Mouse (Mus musculus): ENCODE measurements around the gene Capza2. TPM values are rescaled to one million over a fixed set of nuclear protein-coding genes. Genes with fewer than 3 reads are reported as not detected.

Gene Capza2
- total RNA-seq (2021) = 100 to 1,000 TPM; 164 to 173 TPM

DNA sequence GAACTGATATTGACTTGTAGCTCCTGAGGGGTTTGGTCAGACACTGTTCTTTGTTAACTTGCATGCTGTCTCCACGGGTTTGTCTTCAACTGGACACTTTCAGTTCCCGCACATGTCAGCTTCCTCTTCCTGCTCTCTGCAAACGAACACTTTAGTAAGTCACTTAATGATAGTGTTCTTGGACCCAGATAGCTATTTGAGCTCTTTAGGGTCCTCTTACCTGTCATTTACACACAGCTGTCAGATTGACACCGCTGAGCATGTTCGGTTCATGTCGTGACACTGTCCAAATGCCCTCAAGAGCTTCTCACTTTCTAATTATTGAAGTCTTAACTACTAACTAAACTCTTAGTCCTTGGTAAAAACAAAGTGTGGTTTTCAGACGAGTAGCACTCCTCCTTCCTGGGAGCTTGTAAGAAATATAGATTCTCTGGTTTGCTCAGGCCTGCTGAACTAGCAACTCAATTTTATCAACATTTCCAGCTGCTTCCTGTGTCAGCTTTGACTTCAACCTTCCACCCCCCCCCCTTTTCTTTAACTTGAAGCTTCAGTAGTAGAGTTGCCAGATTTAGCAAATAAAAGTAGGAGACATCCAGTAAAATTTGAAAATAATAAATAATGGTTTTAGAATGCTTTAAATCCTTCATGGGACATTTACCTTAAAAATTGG is at the start of gene Capza2:
Gene Capza2, plus strand, starts transcription at position 620 of the 670 bp plus-strand sequence.
- peak in 1 of 2 experiments; percentile 19 for DNase-seq
- intact Hi-C loops (cut with DNase I) = loop anchor here (5.0 kb wide), 1 partner anchor 57 kb away; the partner anchor contains the start of gene St7

DNA sequence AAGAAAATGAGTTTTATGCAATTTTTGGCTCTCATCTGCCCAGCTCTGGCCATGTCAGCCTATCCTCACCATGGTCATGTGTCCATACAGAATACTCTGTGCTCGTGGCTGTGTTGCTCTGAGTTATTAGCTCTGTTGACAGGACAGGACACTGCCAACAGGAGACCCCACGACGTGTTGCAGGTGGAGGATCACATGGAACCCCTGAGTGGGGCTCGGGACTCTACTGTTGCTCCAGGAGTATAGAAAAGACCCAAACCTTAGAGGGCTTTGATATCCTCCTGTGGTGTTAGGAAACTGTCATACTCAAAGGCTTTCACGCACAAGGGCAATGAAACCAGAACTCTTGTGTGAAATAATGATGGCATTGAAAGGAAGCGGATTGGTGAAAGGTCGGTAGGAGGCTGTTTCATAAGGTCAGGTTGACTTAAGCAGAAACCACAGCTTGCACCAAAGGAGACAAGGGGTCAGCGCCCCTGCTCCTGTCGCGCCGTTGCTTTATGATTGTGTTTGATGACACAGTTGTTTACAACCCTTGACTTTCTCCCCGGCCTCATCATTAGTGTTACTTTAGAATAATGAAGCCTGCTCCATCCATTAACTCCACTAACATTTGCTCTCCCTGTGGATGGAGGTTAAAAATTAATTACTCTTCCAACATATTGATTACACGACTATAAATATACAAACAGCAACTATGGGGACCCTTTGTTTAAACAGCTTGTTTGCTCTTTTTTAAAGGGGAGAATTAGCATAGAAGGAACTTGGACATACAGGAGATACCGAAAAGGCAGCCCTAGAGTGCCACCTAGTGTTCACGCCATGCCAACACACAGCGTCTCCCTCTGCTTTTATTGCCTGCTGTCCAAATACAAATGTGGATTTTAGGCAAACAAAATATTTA is 46.7 kb upstream of the Capza2 start:
- DNase-seq = peak; percentile 83 to 88
- intact Hi-C loops (cut with DNase I) = loop anchor here (1.0 to 5.0 kb wide), 4 partner anchors 125 to 562 kb away; no protein-coding TSS in a partner anchor

DNA sequence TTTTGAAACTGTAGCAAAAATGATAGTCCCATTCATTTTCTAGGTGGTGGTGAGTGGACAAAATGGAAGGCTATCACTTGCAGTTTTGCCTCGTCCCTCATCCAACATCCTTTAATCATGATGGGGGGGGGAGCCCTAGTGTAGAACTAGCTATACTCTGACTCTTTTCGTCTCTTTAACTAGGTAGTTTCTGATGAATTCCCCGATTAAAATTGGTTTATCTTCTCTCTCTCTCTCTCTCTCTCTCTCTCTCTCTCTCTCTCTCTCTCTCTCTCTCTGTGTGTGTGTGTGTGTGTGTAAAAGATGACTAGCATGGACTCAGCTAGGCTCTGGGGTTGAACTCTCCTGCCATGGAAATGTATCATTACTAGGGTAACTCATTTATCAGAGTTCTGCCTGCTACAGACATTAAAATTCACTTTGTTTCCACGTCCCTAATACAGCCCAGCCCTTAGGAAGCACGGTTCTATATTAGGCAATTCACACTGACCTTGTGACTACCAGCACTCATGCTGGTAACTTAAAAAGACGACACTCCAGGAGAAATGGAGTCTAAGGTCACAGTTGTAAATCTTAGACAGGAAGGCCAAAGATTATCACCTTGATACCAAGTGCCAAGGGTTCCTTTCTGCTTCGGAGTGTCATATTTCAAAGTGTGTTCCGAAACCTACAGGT is 45.9 kb upstream of the Capza2 start:
- intact Hi-C loops (cut with DNase I) = loop anchor here (1.0 to 5.0 kb wide), 4 partner anchors 126 to 563 kb away; no protein-coding TSS in a partner anchor

DNA sequence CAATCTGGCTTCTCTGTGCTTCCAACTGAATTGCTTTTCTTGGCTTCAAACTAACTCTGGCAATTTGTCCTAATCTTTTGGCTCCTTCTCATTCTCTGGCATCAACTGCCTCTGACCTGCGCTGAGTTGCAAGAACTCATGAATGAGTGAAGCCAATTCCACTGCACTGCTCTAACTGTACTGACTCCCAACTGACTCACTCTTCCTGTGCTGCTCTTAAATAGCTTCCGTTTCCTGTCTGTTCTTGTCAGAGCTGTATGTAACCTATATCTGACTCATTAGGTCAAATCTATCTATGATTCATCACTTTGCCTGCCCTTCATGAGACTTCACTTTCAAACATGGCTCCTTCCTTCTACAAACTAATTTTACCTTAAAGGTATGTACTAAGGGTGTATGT is 42.1 kb upstream of the Capza2 start:
- no peak for DNase-seq
- intact Hi-C loops (cut with DNase I) = no loop called here

More for the DNA sequence above, 45.9 kb upstream of the Capza2 start:
- DNase-seq = no peak

DNA sequence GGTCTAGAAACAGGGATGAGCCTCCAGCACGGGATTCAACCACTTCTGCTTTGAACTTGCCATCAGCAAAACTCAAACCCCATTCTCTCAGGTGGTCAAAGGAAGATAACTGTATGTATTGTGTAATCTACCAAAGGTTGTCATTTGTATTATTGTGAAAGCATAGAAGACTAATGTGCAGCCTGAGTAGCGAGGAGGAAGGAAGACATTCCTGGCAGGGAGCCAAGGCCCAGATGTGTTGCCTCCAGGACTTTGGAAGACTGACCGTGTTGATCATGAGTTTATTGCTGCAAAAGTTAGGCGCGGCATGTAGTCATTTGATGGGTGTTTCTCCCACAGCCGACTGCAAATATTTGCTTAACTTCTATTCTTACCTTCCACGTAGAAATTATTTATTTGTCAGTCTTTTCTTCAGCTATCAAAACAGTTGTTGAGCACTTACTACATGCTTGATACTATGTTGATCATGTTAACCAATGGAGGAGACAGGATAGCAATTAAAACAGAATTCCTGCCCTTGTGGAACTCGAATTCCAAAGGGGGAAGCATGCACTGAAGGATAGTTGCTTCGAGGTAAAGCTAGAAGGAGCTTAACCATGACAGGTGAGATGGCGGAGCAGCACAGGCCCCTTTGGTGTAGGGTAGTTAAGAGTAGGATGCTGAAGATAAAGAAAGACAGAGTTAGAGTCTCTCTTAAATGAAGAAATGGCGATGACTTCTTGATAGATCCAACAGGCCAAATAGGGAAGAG is 40.1 kb upstream of the Capza2 start:
- intact Hi-C loops (cut with DNase I) = no loop called here
- peak; percentile 18 to 34 for DNase-seq

DNA sequence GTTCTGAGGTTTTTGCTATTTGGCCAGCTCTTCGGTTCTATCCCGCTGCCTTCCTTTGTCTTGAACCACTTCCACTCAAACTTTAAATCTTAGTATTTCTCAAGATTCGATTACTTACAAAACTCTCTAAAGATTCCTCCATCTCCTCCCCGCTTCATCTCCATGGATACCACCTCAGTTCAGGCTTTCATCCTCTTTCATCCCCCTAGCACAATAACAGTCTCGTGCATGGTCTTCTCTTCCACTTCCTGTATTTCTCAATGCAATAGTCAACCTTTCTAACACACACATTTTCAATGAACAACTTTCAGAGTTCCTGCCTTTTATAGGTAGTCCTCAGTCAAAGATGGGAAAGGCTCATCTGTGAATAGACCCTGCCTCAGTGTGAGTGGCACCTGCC is 36.7 kb upstream of the Capza2 start:
- intact Hi-C loops (cut with DNase I) = no loop called here
- no peak for DNase-seq

DNA sequence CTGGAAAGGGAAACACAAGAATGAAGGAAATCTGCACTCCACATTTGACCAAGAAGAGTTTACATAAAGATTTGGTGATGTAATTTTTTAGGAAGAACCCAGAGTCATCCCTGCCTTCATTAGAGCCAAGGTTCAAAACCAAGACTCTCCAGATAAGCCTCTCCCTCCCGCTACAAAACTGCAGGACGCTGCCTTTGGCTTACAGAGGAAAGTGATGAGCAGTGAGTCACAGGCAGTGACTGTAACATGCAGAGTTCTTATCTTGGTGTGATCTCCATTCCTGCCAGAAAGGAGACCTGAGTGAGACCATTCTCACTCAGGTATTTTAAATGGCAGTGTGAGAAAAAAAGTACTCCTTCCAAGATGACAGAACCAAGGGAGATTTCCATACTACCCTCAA is 34.5 kb upstream of the Capza2 start:
- no peak for DNase-seq
- intact Hi-C loops (cut with DNase I) = no loop called here

DNA sequence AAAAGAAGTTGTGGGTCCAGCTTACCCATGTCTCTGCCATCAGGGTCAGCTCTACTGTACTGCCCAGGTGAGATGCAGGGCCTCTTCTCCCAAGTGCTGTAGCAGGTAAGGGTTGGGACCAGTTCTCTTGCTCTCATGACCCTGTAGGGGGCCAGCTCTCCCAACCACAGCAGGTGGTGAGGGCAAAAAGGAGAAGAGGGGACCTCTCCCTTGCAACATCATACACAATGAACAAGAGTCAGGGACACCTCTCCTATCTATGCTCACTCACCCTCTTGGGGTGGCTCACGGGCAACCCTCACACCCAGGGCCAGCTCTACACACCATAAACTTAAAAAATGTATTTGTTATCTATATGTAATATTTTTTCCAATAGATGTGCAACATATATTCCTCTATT is 29.1 kb upstream of the Capza2 start:
- no peak for DNase-seq
- intact Hi-C loops (cut with DNase I) = no loop called here

DNA sequence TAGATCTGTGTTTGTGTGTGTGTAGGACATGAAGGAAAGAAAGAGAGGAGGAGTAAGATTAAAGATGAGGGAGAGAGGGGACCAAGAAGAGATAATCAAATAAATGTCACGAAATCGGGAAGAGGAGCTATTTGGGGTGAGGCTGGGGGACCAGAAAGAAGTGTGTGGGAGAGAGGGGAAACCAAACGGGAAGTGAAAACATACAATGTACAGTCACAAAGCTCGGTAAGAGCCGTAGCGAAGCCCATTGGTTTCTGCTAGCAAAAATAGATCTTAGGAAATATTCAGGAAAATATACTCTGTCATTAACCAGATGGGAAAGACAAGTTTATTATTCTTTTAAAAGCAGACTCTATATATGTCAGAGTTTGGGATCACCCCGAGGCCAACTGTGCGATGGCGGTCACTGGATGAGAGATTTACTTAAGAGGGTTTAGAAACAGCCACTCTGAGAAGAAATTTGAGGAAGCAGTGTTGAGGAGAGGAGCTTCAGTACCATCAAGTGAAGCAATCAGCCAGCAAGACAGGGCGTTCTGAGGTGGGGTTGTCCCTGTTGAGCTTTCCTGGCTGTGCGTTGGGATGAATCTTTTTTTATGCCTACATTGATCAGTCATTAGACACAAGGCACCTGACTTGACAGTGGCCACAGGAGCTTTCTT is 24.6 kb upstream of the Capza2 start:
- no peak for DNase-seq
- intact Hi-C loops (cut with DNase I) = no loop called here

DNA sequence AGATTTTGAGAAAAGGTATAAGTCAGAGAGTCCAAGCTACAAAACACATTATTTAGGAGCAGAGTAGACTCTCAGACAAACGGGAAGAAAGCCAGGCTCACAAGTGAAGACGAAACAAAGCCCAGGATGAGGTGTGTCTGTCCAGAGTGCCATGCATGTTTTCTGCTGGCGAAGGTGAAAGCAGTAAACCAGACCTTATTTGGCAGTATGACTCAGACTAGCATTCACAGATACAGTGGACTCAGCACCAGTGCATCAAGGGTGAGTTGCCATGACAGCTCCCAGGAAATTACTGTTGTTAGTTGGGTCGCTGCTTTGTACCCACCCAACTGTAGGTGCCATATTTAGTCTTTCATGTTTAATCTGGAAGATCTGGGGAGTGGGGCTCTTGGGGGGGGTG is 23.4 kb upstream of the Capza2 start:
- intact Hi-C loops (cut with DNase I) = no loop called here
- no peak for DNase-seq

DNA sequence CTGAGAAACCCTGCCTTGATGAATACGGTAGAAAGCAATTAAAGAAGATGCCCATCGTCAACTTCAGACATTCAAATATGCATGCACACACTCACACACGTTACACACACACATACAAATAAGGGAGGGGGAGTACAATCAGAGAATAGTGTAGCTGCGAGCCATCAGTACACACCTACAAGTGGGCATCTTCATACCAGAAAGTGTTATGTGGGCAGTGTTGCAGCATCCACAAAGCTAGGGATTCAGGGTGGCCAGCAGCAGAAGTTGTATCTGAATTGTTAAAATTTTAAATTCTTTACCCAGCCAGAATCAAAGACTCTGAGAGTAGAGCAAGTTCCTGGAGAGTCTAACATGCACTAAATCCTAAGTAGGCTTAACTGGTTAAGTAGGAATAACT is 15.2 kb upstream of the Capza2 start:
- intact Hi-C loops (cut with DNase I) = no loop called here
- no peak for DNase-seq

DNA sequence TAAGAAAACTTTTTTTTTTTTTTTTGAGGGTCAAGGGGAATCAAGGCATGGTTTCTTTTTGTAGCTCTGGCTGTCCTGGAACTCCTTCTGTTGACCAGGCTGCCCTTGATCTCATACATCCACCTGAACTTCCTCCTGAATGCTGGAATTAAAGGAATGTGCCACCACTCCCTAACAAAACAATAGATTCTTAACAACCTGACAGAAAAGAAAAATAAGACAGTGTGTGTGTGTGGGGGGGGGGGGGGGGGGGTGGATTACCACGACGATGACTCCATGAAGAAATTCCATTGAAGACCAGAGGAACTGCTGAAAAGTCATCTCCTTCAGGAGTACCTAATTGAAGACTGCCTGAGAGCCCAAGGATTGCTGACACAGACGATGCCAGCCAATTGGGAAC is 14.6 kb upstream of the Capza2 start:
- intact Hi-C loops (cut with DNase I) = no loop called here
- no peak for DNase-seq

DNA sequence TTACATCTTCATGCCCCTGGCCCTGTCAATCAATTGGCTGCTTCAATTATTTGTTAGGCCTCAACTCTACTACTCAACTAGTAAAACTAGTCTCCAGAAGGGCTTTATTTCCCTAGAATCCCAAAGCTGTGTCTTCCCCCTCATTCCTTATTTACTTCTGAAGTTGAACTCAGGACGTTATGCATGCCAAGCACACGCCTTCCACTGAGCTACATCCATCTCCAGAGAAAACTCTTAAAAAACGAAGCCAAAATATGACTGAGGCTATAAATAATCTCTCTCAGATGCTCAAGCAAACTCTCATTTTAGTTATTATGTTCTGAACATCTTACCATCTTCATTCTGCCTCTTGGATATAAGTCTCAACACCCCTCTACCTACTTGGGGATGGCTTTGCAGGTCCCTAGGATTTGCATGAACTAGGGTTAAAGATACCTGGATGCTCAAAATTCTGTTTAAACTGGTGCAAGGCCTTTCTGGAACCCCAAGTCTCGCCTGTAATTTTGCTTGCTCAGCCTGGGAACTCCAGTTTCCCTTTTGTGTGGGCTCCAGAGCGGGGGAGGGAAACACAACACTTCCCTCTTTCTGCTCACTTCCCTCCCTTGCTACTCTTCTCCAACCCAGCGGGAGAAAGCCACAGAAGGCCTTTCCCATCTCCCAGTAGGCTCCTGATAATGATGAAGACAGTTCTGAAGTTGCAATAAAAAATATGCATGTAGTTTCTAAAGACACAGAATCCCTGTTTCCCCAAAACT is 7.2 kb upstream of the Capza2 start:
- peak; percentile 32 to 38 for DNase-seq
- intact Hi-C loops (cut with DNase I) = no loop called here

DNA sequence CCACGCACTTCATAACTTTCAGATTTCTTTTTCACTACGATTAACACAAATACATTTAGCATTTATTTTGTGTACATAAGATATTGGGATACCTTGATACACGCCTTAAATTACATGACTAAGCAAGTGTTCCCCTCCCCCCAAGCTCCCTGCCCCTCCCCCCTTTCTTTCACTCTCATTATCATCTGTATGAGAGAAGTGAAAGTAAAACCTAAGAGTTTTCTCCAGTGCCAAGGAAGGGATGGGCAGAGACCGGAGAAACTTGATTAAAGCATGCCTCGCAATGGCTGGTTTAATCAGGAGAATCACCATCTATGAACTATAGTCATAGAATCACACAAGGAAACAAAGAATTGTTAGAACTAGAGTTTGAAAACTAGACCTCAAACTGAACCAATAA is 6.3 kb upstream of the Capza2 start:
- intact Hi-C loops (cut with DNase I) = no loop called here
- no peak for DNase-seq

DNA sequence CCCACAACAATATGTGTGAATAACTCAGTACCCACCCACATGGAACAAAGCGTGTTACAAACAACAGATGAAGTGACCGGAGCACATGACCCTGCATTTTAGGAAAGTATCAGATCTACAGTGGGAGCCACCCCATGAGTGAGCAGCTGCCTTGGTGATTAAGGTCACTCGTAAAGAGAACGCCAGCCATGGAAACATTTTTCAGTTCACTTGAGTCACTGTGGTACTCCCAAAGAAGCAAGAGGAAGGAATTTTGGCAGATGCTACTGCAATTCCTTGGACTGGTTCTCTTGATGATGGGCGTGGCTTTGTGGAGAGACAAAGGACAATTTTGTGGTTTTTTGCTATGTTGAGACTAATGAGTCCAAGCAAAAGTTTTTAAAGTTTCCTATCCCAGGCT is 4.4 kb upstream of the Capza2 start:
- DNase-seq = peak in 1 of 2 experiments; percentile 24
- intact Hi-C loops (cut with DNase I) = no loop called here

DNA sequence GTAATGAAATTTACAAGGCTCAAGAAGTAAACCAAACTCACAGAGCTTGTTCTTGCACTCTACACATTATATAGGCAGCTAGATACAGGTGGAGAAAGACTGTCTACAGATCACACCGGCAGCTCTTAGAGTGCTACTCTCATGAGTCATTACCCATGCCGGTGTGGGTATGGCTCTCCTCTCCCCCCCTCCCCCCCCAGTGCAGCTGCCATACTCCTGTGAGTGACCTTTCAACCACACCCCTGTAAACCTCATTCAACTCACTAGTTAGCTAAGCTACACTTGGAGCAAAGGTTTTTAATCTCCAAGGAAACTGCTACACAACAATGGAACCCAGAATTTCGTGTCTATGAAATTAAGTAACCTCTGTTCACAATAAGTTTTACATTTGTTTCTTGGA is 2.2 kb upstream of the Capza2 start:
- DNase-seq = no peak
- intact Hi-C loops (cut with DNase I) = no loop called here

DNA sequence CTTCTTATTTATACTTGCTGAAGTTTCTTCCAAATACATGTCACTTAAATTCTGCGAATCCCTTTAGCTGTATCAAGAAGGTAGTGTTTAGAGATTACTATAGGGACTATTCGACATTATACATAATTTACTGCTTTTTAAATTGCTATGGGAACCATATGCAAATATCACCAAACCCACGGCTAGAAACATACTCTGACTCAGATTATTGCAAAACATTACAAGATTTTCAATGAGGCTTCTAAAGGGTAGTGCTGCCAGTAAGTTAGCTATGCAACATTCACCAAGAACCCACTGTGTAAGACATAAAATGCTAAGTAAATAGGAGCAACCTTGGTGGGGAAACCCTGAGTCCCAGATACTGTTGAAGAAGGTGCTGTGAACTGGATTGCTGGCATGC is 1.0 kb upstream of the Capza2 start:
- DNase-seq = no peak
- intact Hi-C loops (cut with DNase I) = loop anchor here (5.0 kb wide), 1 partner anchor 57 kb away; the partner anchor contains the start of gene St7

DNA sequence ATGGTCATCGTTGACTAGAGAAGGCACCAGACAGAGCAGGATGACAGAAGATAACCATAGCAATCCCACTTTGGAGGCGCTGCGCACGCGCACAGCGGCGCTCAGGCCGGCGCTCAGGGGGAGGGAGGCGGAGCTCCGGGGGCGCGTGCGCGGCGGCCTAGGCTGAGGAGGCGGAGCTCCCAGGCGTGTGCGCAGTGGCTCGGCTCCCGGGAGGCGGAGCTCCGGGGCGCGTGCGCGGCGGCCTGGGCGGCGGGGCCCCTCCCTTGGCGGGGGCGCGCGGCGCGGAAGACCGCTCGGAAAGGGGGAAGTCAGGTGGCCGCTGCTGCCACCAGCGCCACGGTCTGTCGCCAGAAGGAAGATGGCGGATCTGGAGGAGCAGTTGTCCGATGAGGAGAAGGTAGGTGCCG is 733 bp downstream of the Capza2 start:
- intact Hi-C loops (cut with DNase I) = loop anchor here (5.0 kb wide), 1 partner anchor 56 kb away; the partner anchor contains the start of gene St7
- peak; percentile 96 for DNase-seq

Measured in heart, postnatal 10 days (tissue).